Mouse (Mus musculus) liver, embryonic 13.5 days (tissue): ENCODE results near the gene Sptlc2. TPM values are rescaled to one million over a fixed set of nuclear protein-coding genes. Genes with fewer than 3 reads are reported as not detected.
"Not testable (repeated sequence)": the region's sequence is repeated elsewhere in the genome, so short reads cannot be mapped to it uniquely, and the experiment has no call there.

Source experiments
- ATAC-seq: fragments of 200-750 bp; cut with Nextera tagmentation; 2 replicates; pipeline ENCODE4 v1.8.0; 2017; ENCODE audit warnings: low read depth, mild to moderate bottlenecking, moderate number of reproducible peaks, moderate library complexity
- DNase-seq: peaks from one replicate; pipeline ENCODE4 v3.0.0; 2022
- H3K27ac ChIP-seq: fragments of 300-500 bp; sonication (generic); 2 replicates; pipeline ENCODE4 v1.5.1; 2015; ENCODE audit warnings: moderate library complexity, mild to moderate bottlenecking, inconsistent platforms
- H3K27me3 ChIP-seq: fragments of 300-500 bp; sonication (generic); 2 replicates; pipeline ENCODE4 v1.6.1; 2015; ENCODE audit warnings: mild to moderate bottlenecking, inconsistent platforms
- H3K36me3 ChIP-seq: fragments of 300-500 bp; sonication (generic); 2 replicates; pipeline ENCODE4 v1.6.1; 2015; ENCODE audit warnings: mild to moderate bottlenecking, inconsistent platforms
- H3K4me1 ChIP-seq: fragments of 300-500 bp; sonication (generic); replicated peaks from 2 replicates; pipeline ENCODE4 v1.6.1; 2015; ENCODE audit warnings: inconsistent platforms
- H3K4me2 ChIP-seq: fragments of 300-500 bp; sonication (generic); 2 replicates; pipeline ENCODE4 v1.6.1; 2015; ENCODE audit warnings: inconsistent platforms, mild to moderate bottlenecking, moderate library complexity
- H3K4me3 ChIP-seq: fragments of 300-500 bp; sonication (generic); replicated peaks from 2 replicates; pipeline ENCODE4 v1.5.1; 2015; ENCODE audit warnings: mild to moderate bottlenecking, inconsistent platforms
- H3K9ac ChIP-seq: fragments of 300-500 bp; sonication (generic); 2 replicates; pipeline ENCODE4 v1.6.1; 2015; ENCODE audit warnings: mild to moderate bottlenecking, inconsistent platforms
- H3K9me3 ChIP-seq: fragments of 300-500 bp; sonication (generic); replicated peaks from 2 replicates; pipeline ENCODE4 v1.6.1; 2016; ENCODE audit warnings: inconsistent platforms
- WGBS: fragments of 180-500 bp; shearing (Covaris S2); methylation state at CpG from one replicate; pipeline ENCODE4 v1.1.7; 2015; ENCODE audit not compliant: insufficient replicate concordance; 5-methylcytosine and 5-hydroxymethylcytosine counted together
- polyA plus RNA-seq: library from polyadenylated mRNA; unstranded; fragments of >200 nt; fragmentation: Nextera tagmentation; extraction: Ambion mirVana; gene quantifications from 2 replicates; pipeline ENCODE4 v1.2.1, GENCODE M21; 2015

Sptlc2 gene
- polyA plus RNA-seq, 1 experiment from 2014 or later: 30.6 TPM

DNA sequence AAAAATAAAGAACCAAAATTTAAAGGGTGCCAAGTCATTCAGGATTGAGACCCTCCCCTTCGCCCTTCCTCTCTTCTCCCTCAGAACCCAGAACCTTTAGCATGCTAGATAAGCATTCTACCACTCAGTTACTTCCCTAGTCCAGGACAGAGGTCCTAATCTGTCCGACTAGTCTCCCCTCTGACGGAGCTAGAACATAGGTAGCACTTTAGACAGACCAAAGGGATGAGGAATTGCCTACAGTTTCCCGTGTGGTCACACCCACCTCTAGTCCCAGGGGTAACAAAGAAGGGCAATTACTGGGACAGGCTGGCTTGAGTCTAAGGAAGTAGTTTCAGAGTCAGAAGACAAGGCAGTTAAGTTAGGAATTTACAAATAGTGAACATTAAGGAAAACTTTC lies 60.1 kb downstream of the Sptlc2 start:
- Histone ChIP-seq H3K4me1 (peaks cover 19% of the 10 kb centered on the region; the same call in 1 of the 2 replicates), H3K9me3 (no peaks in the 10 kb centered on the region), H3K9ac (no peak overlapping the region), H3K27ac (no peak overlapping the region), H3K4me2 (no peak overlapping the region), H3K36me3 (peaks cover 3% of the 10 kb centered on the region; the same call in 1 of the 2 replicates), H3K4me3 (no peak overlapping the region), H3K27me3 (no peaks in the 10 kb centered on the region)
- 27% methylated on average over 4 of the region's 4 CpGs for WGBS
- no peak for DNase-seq
- ATAC-seq: no peak

DNA sequence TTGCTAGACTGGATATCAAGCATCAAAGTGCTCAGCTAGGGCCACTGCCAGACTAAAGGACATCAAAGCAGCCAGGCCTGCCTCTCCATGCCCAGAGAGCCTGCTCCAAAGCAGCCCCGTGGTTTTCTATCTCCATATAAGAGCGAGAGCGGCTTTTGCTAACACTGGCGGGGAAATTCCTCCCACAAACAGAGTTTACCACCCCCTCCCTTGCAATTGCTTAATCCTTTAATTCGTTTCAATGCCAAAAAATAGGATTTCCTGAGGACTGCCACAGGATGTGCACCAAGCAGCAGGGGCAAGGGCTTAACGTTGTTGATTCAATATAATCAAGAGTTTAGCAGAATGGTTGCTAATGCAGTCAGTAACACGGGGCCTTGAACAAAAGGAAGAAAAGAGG lies 60.5 kb downstream of the Sptlc2 start:
- Histone ChIP-seq H3K27me3 (no peaks in the 10 kb centered on the region), H3K36me3 (peaks cover 3% of the 10 kb centered on the region; the same call in 1 of the 2 replicates), H3K4me3 (no peak overlapping the region), H3K4me2 (no peak overlapping the region), H3K4me1 (peaks cover 19% of the 10 kb centered on the region; the same call in 1 of the 2 replicates), H3K9ac (no peak overlapping the region), H3K27ac (peak overlapping the region; percentile 7; the same call in 1 of the 2 replicates), H3K9me3 (no peaks in the 10 kb centered on the region)
- ATAC-seq (no peak), DNase-seq (no peak)
- WGBS: 29% methylated on average over 7 of the region's 7 CpGs

DNA sequence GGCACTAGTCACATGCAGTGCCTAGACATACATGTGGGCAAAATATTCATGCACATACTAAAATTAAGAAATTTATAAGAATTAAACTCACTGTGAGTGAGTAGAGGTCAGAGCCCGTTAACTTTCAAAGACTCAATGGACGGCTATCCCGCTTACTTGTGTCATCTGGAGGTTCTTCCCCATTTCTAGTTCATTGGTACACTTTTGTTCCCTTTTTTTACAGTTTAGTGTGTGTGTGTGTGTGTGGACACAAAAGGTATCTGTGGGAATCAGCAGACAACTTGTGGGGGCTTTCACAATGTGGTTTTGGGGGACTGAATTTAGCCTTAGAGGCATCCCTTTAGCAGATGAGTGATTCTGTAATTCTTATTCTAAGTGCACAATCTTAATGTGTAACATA lies 62.7 kb downstream of the Sptlc2 start:
- Histone ChIP-seq H3K27me3 (no peaks in the 10 kb centered on the region), H3K4me2 (no peak overlapping the region), H3K36me3 (peaks cover 5% of the 10 kb centered on the region; the same call in 1 of the 2 replicates), H3K9ac (no peak overlapping the region), H3K27ac (no peak overlapping the region), H3K9me3 (no peaks in the 10 kb centered on the region), H3K4me1 (peaks cover 12% of the 10 kb centered on the region; the same call in 1 of the 2 replicates), H3K4me3 (no peak overlapping the region)
- DNase-seq (no peak), ATAC-seq (no peak)
- 72% methylated on average over 3 of the region's 3 CpGs for WGBS

DNA sequence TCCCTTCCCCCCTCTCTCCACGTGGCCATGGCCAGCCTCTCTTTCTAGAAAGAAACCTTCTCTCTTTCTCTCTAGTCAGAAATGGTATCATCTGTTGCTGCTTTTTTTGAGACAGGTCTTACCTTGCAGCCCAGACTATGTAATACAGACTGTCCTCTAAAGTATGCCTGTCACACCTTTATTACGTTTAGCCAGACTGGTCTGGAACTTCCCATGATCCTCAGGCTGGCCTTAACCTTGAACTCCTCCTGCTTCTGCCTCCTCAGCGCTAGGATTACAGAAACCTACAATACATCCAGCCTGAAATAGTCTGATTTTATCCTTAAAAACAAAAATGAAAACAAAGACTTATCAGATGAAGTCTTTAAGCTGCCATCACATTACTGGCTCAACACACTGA lies 68.9 kb downstream of the Sptlc2 start:
- H3K4me3 ChIP-seq: no peak overlapping the region
- ATAC-seq: no peak
- WGBS: 79% methylated on average over 3 of the region's 3 CpGs
- DNase-seq: no peak
- no peak overlapping the region for H3K9ac ChIP-seq
- H3K9me3 ChIP-seq: no peaks in the 10 kb centered on the region
- H3K36me3 ChIP-seq: peaks cover 2% of the 10 kb centered on the region; the same call in 1 of the 2 replicates
- no peak overlapping the region for H3K27ac ChIP-seq
- H3K27me3 ChIP-seq: no peaks in the 10 kb centered on the region
- H3K4me2 ChIP-seq: no peak overlapping the region
- no peaks in the 10 kb centered on the region for H3K4me1 ChIP-seq

DNA sequence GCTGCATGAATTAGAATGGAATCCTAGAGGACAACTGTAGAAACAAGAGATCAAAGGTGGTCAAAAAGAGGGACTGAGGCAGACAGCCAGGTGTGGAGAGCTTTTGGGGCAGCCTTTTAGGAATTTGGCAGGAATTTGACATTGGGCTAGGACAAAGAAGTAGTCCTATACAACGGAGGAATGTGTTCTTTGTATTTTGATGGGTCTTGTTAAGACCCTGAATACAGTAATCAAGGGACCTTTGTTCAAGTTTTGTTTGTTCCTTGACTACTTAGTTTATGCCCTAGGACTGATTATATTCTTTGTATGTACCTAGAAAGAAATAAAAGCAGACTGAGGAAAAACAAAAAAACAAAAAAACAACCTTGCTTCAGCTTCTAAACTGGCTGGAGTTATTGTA lies 70.2 kb downstream of the Sptlc2 start:
- Histone ChIP-seq H3K4me3 (no peak overlapping the region), H3K4me1 (no peaks in the 10 kb centered on the region), H3K36me3 (0 out of 2 replicates have a peak, but pooled peaks cover 2% of the 10 kb centered on the region), H3K27me3 (no peaks in the 10 kb centered on the region), H3K4me2 (no peak overlapping the region), H3K27ac (no peak overlapping the region), H3K9me3 (no peaks in the 10 kb centered on the region), H3K9ac (no peak overlapping the region)
- DNase-seq (no peak), ATAC-seq (no peak)
- WGBS: 73% methylated on average over 1 of the region's 1 CpGs

DNA sequence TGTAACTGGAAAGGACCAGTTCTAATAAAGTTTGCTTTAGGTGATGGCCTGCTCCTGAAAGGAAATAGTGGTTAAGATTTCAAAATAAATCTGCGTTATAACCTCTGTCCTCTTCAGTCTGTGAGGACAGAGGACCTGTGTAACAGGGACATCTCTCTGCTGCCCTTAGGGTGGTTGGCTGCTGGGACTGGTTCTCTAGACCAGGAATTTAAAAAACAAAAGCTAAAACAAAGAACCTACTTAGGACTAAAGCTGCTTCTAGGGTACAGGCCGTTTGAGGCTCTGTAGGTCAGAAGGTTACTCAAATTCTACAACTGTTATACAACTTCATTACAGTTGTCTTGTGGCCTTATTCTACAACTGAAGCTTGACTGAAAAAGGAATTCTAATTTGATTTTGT lies 75.1 kb downstream of the Sptlc2 start:
- H3K9me3 ChIP-seq: no peaks in the 10 kb centered on the region
- no peak for ATAC-seq
- WGBS: 75% methylated on average over 2 of the region's 2 CpGs

DNA sequence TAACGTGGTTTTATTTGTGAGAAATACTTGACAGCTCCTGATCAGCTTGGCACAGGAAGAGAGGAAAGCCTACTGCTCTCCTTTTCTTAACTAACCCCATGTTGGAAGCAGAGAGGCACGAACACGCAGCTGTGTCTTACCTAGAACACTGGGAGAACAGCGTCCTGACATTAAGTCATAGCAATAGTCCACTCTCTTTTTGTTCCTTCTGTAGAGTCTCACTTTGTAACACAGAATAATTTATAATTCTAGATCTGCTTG lies 81.6 kb downstream of the Sptlc2 start:
- not testable (repeated sequence) for H3K4me3 ChIP-seq
- WGBS: 77% methylated on average over 4 of the region's 4 CpGs

More for the DNA sequence above, 75.1 kb downstream of the Sptlc2 start:
- no peak overlapping the region for H3K4me2 ChIP-seq
- DNase-seq: no peak
- no peaks in the 10 kb centered on the region for H3K27me3 ChIP-seq
- no peak overlapping the region for H3K27ac ChIP-seq
- H3K9ac ChIP-seq: no peak overlapping the region
- H3K36me3 ChIP-seq: peaks cover 28% of the 10 kb centered on the region
- no peak overlapping the region for H3K4me3 ChIP-seq
- H3K4me1 ChIP-seq: no peaks in the 10 kb centered on the region

DNA sequence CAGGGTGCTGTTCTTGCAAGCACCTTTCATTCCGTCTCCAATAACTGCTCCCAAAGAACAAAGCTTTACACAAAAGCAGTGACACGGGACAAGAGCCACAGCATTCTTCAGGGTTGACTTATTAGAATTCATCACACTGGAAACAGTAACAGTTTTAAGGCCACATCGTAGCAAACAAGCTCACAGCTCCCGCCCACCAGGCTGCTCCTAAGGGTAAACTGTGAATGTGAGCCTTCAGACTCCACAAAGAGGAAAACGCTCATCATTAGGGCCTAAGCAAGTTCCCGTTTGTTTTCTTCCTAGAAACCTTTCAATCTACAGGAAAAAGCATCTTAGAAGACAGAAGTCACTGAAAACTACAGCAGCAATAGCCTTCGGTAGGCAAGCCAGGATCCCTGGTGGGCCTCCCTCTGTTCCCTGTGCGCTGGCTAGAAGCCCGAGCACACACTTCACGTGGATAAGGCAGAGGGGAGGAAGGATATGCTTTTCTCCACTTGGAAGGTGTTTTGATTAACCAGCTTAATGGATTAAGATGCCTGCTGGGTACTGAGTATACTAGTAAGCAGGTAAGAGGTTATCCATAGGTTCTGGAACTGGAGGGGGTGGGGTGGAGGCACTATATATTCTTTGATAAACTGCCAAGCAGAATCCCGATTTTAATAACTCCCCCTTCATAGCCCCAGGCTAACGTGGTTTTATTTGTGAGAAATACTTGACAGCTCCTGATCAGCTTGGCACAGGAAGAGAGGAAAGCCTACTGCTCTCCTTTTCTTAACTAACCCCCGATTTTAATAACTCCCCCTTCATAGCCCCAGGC lies 82.2 kb downstream of the Sptlc2 start:
- H3K4me2 ChIP-seq: no peak overlapping the region
- no peak for ATAC-seq
- H3K9me3 ChIP-seq: no peaks in the 10 kb centered on the region
- peaks cover 14% of the 10 kb centered on the region for H3K27me3 ChIP-seq
- WGBS: 47% methylated on average over 13 of the region's 13 CpGs
- H3K9ac ChIP-seq: no peak overlapping the region
- peaks cover 19% of the 10 kb centered on the region for H3K36me3 ChIP-seq
- H3K4me1 ChIP-seq: no peaks in the 10 kb centered on the region
- H3K4me3 ChIP-seq: no peak overlapping the region
- H3K27ac ChIP-seq: no peak overlapping the region
- DNase-seq: no peak

More for the DNA sequence above, 81.6 kb downstream of the Sptlc2 start:
- not testable (repeated sequence) for H3K4me2 ChIP-seq, H3K27ac ChIP-seq, ATAC-seq, H3K9me3 ChIP-seq, H3K9ac ChIP-seq, H3K4me1 ChIP-seq, DNase-seq, H3K27me3 ChIP-seq
- H3K36me3 ChIP-seq: peaks cover 19% of the 10 kb centered on the region

DNA sequence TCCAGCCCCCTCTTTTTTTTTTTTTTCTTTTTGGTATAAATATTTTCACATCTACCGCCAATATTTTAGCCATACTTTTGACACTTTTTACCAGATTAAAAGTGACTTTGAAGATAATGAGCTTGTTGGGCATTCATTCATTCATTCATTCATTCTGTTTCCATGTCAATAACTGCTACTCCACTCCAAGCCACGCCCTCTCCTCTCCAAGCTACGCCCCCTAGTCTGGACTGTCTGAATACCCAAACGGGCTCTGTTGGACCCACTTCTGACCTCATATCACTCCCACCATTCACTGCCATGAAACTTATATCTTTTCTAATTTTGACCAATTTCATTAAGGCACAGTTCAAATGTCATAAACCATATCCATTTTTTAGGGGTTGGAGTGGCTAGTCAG lies 87.0 kb downstream of the Sptlc2 start:
- peaks cover 17% of the 10 kb centered on the region for H3K4me1 ChIP-seq
- DNase-seq (no peak), ATAC-seq (no peak)
- peaks cover 46% of the 10 kb centered on the region for H3K27me3 ChIP-seq
- no peaks in the 10 kb centered on the region for H3K9me3 ChIP-seq
- 37% methylated on average over 4 of the region's 4 CpGs for WGBS
- no peak overlapping the region for H3K9ac ChIP-seq
- no peaks in the 10 kb centered on the region for H3K36me3 ChIP-seq
- no peak overlapping the region for H3K4me3 ChIP-seq
- H3K27ac ChIP-seq: no peak overlapping the region
- no peak overlapping the region for H3K4me2 ChIP-seq

DNA sequence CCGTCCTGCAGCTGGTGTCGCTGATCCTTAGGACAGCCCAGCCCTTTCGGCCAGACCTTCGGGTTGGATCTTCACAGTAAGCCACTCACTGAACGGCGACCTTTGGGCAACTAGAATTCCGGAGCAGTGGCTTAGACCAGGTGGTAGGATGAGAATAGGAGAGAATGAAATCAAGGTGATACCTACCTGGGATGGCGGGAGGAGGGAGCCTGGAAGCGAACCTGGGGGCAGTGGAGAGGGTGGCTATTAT lies 87.8 kb downstream of the Sptlc2 start:
- Histone ChIP-seq H3K27ac (no peak overlapping the region), H3K4me3 (peak overlapping the region; percentile 68), H3K4me2 (peak overlapping the region; percentile 83), H3K4me1 (peaks cover 17% of the 10 kb centered on the region), H3K27me3 (peaks cover 46% of the 10 kb centered on the region), H3K36me3 (no peaks in the 10 kb centered on the region), H3K9ac (peak overlapping the region; percentile 67; the same call in 1 of the 2 replicates), H3K9me3 (no peaks in the 10 kb centered on the region)
- DNase-seq (no peak), ATAC-seq (peak; percentile 32; the same call in 1 of the 2 replicates)
- WGBS: 3% methylated on average over 9 of the region's 9 CpGs

DNA sequence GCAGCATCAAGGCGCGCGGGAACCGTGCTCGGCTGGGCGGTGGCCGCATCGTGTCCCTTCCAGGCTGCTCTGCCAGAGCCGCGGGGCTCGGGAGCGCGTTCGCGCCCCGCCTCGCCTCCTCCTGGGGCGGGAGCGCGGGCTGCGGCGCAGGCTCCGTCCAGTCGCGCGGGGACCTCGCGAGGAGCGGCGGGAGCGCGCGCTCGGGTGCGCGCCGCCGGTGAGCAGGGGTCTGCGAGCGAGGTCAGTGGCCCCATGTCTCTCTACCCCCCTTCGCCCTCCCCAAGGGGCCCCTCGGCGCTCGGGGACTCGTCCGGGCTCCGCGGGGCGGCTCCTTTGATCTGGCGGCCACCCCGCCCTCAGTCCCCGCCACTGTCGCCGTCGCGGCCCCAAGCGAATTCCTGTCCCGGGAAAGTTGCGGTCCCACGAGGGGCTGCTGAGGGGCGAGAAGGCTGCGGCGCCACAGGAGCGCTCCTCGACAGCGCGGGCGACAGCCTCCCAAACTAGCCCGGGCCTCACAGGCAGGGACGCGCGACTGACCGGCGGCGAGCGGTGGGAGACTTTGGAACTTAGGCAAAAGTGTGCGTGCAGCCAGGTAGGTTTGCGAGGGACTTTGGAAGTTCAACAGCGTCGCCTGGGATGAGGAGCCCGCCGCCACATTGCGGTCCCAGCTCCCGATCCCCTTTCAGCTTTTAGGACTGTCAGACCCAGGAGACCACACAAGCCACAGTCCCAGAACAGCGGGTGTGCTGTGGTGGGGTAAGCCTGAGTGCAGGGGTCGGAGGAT lies 88.3 kb downstream of the Sptlc2 start, which contains the start of gene Ism2:
Ism2 (minus strand) TSS at position 49 of the 784 bp plus-strand sequence.
- peak within 1 kb of the TSS; percentile 68 for H3K4me3 ChIP-seq
- H3K27me3 ChIP-seq: peaks cover 46% of the 10 kb centered on the region
- H3K36me3 ChIP-seq: no peaks in the 10 kb centered on the region
- no peak within 1 kb of the TSS for H3K27ac ChIP-seq
- H3K4me2 ChIP-seq: peak within 1 kb of the TSS; percentile 83
- under 1% methylated on average over 79 of the region's 86 CpGs for WGBS
- peak within 1 kb of the TSS; percentile 67 for H3K9ac ChIP-seq
- ATAC-seq: peak; percentile 56
- no peaks in the 10 kb centered on the region for H3K9me3 ChIP-seq
- peaks cover 17% of the 10 kb centered on the region for H3K4me1 ChIP-seq
- no peak for DNase-seq
